Mouse (Mus musculus): Measurements from ENCODE around the gene Npas1. TPM values are rescaled to one million over a fixed set of nuclear protein-coding genes. Genes with fewer than 3 reads are reported as not detected.
A peak's percentile ranks its signal among the peaks of the same experiment; 100 is the strongest.

Npas1 gene
- polyA plus RNA-seq, 1 experiment from 2014 or later = 2.4 TPM

DNA sequence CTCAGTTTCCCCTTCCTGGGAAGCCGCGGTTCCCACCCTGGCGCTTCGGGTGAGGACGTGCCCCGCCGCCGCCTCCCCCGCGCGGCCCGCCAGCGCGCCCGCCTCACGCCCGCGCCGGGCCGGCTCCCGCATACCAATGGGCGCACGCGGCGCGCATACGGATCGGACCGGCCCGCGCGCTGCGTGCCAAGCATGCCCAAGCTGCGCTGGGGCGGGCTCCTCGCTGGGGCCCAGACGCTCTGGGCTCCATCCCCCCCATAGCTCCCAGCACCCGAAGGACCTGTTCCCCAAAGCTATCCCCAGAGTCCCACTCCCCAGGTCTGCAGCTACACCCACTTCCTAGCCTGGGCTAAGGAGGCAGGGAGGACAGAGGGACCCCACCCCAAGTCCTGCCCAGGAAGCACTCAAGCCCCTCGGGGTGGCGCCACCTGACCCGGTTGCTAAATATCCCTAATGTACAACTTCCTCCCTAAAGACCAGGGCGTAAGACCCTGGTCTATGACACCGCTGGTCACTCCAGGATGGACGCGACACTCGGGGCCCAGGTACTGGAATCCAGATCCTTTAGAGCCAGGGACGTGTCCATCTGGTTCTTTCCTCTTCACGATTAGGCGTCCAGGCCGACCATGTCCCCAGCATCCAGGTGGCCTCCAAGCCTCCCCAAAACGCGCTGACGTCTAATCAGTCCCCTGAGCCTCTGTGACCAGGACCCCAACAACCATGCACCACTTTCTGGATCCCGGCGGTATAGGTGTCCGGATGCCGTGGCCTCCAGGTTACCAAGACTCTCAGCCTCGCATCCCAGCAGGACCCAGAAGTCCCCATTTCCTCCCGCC lies 1.5 kb downstream of the Npas1 start:
- Histone ChIP-seq H3K4me2 (ENCODE audit: low read length) (peak overlapping the region; percentile 42), H3K9ac (ENCODE audit: low read length) (no peak overlapping the region), H3K9me3 (replicated peaks; ENCODE audit: control insufficient read depth, low read length) (no peaks in the 10 kb centered on the region), H3K36me3 (ENCODE audit: control insufficient read depth, insufficient read depth, low read length) (no peaks in the 10 kb centered on the region), H3K27me3 (replicated peaks; ENCODE audit: control insufficient read depth, insufficient read depth, low read length) (peaks cover 53% of the 10 kb centered on the region), H3K27ac (ENCODE audit: low read depth, low read length) (no peak overlapping the region), H3K4me3 (ENCODE audit: low read depth, low read length) (peak overlapping the region; percentile 25), H3K4me1 (ENCODE audit: control insufficient read depth, insufficient read depth, low read length) (peaks cover 6% of the 10 kb centered on the region; the same call in 1 of the 2 replicates)
- whole genome bisulfite sequencing = under 1% methylated on average over 58 of the region's 59 CpGs
- ATAC-seq = no peak
- DNase-seq (ENCODE audit: low spot score) = no peak

DNA sequence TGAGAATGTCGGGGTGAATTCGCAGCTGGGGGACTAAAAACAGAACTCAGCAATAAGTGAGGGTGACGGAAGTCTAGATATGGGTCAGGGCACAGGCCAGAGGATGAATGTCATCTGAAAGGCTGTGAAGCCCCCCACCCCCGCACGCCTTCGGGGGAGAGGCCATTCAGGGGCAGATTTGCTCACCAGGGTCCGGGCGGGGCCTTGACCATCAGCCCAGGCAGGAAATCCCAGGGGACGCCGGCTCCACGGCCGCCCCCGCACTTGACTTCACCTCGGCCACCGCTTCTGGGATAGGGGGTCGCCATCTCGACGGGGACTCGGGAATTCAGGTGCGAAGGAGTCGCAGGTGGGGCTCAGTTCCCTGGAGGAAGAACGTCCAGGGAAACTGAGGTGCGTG lies 2.2 kb downstream of the Npas1 start:
- ATAC-seq (no peak), DNase-seq (ENCODE audit: low spot score) (no peak)
- Histone ChIP-seq H3K4me3 (ENCODE audit: low read depth, low read length) (peak overlapping the region; percentile 10; the same call in 1 of the 2 replicates), H3K9me3 (replicated peaks; ENCODE audit: control insufficient read depth, low read length) (no peaks in the 10 kb centered on the region), H3K27me3 (replicated peaks; ENCODE audit: control insufficient read depth, insufficient read depth, low read length) (peaks cover 59% of the 10 kb centered on the region), H3K9ac (ENCODE audit: low read length) (no peak overlapping the region), H3K4me2 (ENCODE audit: low read length) (peak overlapping the region; percentile 42), H3K36me3 (ENCODE audit: control insufficient read depth, insufficient read depth, low read length) (no peaks in the 10 kb centered on the region), H3K27ac (ENCODE audit: low read depth, low read length) (no peak overlapping the region), H3K4me1 (ENCODE audit: control insufficient read depth, insufficient read depth, low read length) (peaks cover 6% of the 10 kb centered on the region; the same call in 1 of the 2 replicates)
- WGBS = 4% methylated on average over 23 of the region's 23 CpGs

DNA sequence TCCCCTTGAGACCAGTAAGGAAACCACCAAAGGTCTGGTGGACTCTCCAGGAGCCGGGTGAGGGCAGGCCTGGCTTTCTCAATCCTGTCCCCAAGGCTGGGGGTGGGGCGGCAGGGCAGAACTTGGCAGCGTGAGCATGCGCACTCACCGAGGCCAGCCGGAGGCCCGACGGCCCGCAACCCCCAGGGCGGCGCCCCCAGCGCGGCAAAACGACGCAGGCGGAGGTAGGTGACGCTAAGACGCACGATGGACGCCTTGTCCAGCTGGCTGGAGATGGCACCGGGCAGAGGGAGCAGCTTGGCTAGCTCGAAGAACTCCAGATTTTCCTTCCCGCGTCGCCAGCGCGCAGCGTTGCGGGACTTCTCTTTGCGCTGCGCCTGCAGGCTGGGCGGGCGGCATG lies 3.1 kb downstream of the Npas1 start:
- WGBS = 2% methylated on average over 33 of the region's 33 CpGs
- Histone ChIP-seq H3K4me3 (ENCODE audit: low read depth, low read length) (no peak overlapping the region), H3K27ac (ENCODE audit: low read depth, low read length) (no peak overlapping the region), H3K9me3 (replicated peaks; ENCODE audit: control insufficient read depth, low read length) (no peaks in the 10 kb centered on the region), H3K4me1 (ENCODE audit: control insufficient read depth, insufficient read depth, low read length) (peaks cover 6% of the 10 kb centered on the region; the same call in 1 of the 2 replicates), H3K9ac (ENCODE audit: low read length) (no peak overlapping the region), H3K36me3 (ENCODE audit: control insufficient read depth, insufficient read depth, low read length) (no peaks in the 10 kb centered on the region), H3K27me3 (replicated peaks; ENCODE audit: control insufficient read depth, insufficient read depth, low read length) (peaks cover 64% of the 10 kb centered on the region), H3K4me2 (ENCODE audit: low read length) (no peak overlapping the region)
- no peak for DNase-seq (ENCODE audit: low spot score)
- ATAC-seq = no peak

DNA sequence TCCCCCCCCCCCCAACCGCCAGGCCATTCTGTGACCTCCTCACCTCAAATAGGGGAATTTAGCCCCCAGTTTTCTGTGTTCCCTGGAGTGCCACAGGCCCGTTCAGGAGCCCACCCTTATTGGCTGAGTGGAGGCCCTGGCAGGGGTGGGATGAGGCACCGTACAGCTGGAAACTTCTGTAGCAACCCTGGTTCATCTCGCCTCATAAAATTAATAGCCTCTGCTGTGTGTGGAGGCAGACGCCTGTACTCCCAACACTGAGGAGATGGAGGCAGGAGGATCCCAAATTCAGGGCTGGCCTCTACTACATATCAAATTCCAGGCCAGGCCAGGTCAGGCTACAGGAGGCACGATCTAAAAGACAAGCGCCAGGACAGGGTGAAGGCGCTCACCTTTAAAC lies 3.7 kb downstream of the Npas1 start:
- ATAC-seq (no peak), DNase-seq (ENCODE audit: low spot score) (no peak)
- no peaks in the 10 kb centered on the region for H3K9me3 ChIP-seq (replicated peaks; ENCODE audit: control insufficient read depth, low read length)
- WGBS = 54% methylated on average over 8 of the region's 8 CpGs
- no peak overlapping the region for H3K9ac ChIP-seq (ENCODE audit: low read length)
- H3K4me2 ChIP-seq (ENCODE audit: low read length) = no peak overlapping the region
- H3K4me3 ChIP-seq (ENCODE audit: low read depth, low read length) = no peak overlapping the region
- no peak overlapping the region for H3K27ac ChIP-seq (ENCODE audit: low read depth, low read length)
- peaks cover 64% of the 10 kb centered on the region for H3K27me3 ChIP-seq (replicated peaks; ENCODE audit: control insufficient read depth, insufficient read depth, low read length)
- H3K4me1 ChIP-seq (ENCODE audit: control insufficient read depth, insufficient read depth, low read length) = peaks cover 6% of the 10 kb centered on the region; the same call in 1 of the 2 replicates
- H3K36me3 ChIP-seq (ENCODE audit: control insufficient read depth, insufficient read depth, low read length) = no peaks in the 10 kb centered on the region

DNA sequence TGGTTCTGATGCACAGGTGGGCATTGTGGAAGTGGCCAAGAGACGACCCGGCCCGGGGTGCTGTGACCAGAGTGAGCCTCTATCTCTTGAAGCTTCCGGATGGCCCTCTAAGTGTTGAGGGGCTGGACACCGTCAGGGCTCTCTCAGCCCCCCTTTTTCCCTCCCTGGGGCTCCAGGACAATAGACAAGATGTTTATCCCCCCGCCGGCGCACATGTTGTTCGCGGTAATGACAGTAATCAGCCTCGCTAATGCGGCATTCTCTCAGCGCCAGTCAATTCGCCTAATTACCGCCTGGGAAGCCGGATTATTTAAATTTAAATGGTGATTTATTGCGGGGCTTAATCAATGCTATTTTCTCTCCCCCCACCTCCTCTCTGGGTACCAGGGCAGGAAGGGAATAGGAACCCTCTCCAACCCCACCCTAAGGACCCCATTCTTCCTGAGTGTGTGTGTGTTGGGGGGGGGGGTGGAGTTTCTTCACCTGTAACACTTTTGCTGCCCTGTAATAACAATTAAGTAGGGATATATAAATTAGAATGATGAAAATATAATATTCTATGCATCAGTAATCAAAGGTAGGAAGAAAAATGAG lies 5.3 kb downstream of the Npas1 start:
- DNase-seq (ENCODE audit: low spot score) (peak; percentile 81), ATAC-seq (peak; percentile 81)
- H3K9me3 ChIP-seq (replicated peaks; ENCODE audit: control insufficient read depth, low read length) = no peaks in the 10 kb centered on the region
- H3K27ac ChIP-seq (ENCODE audit: low read depth, low read length) = no peak overlapping the region
- H3K9ac ChIP-seq (ENCODE audit: low read length) = 0 out of 2 replicates have a peak overlapping the region, but pooled peaks have one; percentile 25
- peaks cover 59% of the 10 kb centered on the region for H3K27me3 ChIP-seq (replicated peaks; ENCODE audit: control insufficient read depth, insufficient read depth, low read length)
- H3K4me3 ChIP-seq (ENCODE audit: low read depth, low read length) = no peak overlapping the region
- peak overlapping the region; percentile 33; the same call in 1 of the 2 replicates for H3K4me2 ChIP-seq (ENCODE audit: low read length)
- no peaks in the 10 kb centered on the region for H3K36me3 ChIP-seq (ENCODE audit: control insufficient read depth, insufficient read depth, low read length)
- H3K4me1 ChIP-seq (ENCODE audit: control insufficient read depth, insufficient read depth, low read length) = peaks cover 6% of the 10 kb centered on the region; the same call in 1 of the 2 replicates
- WGBS = under 1% methylated on average over 17 of the region's 17 CpGs

DNA sequence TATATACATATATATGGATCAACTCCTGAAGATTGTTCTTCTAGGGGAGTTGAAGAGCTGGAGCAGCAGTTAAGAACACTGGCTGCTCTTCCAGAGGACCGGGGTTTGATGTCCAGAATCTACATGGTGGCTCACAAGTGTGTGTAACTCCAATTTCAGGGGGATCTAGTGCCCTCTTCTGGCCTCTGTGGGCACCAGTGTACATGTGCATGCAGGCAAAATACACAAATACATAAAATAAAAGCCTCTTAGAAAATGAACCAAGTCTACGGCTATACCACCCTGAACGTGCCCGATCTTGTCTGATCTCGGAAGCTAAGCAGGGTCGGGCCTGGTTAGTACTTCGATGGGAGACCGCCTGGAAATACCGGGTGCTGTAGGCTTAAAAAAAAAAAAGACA lies 6.0 kb downstream of the Npas1 start:
- Histone ChIP-seq H3K36me3 (ENCODE audit: control insufficient read depth, insufficient read depth, low read length) (no peaks in the 10 kb centered on the region), H3K4me3 (ENCODE audit: low read depth, low read length) (no peak overlapping the region), H3K27ac (ENCODE audit: low read depth, low read length) (no peak overlapping the region), H3K9ac (ENCODE audit: low read length) (no peak overlapping the region), H3K4me1 (ENCODE audit: control insufficient read depth, insufficient read depth, low read length) (peaks cover 6% of the 10 kb centered on the region; the same call in 1 of the 2 replicates), H3K9me3 (replicated peaks; ENCODE audit: control insufficient read depth, low read length) (no peaks in the 10 kb centered on the region), H3K27me3 (replicated peaks; ENCODE audit: control insufficient read depth, insufficient read depth, low read length) (peaks cover 52% of the 10 kb centered on the region), H3K4me2 (ENCODE audit: low read length) (no peak overlapping the region)
- ATAC-seq = 0 out of 2 replicates have a peak, but pooled peaks have one; percentile 29
- peak; percentile 39 for DNase-seq (ENCODE audit: low spot score)
- WGBS = 36% methylated on average over 9 of the region's 9 CpGs

DNA sequence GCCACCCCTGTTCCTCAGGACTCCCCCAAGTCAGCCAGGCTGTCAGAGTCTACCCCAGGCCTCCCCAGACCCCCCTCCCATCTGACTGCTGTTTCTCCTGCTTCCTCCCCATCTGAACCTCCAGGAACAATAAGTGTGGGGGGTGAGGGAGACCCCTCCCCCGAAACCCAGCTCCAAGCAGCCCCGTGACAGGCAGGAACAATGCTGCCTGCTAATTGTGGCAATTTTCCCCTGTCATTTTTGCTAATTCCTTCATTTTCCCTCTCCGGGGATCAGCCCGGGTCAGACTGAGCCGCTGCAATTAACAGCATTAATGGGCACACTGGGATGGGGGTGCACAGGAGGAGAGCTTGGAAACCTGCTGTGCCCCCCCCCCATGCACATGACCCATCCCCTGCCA lies 9.4 kb downstream of the Npas1 start:
- Histone ChIP-seq H3K9ac (ENCODE audit: low read length) (no peak overlapping the region), H3K4me1 (ENCODE audit: control insufficient read depth, insufficient read depth, low read length) (peaks cover 6% of the 10 kb centered on the region; the same call in 1 of the 2 replicates), H3K4me3 (ENCODE audit: low read depth, low read length) (no peak overlapping the region), H3K36me3 (ENCODE audit: control insufficient read depth, insufficient read depth, low read length) (no peaks in the 10 kb centered on the region), H3K9me3 (replicated peaks; ENCODE audit: control insufficient read depth, low read length) (no peaks in the 10 kb centered on the region), H3K27me3 (replicated peaks; ENCODE audit: control insufficient read depth, insufficient read depth, low read length) (peaks cover 18% of the 10 kb centered on the region), H3K27ac (ENCODE audit: low read depth, low read length) (no peak overlapping the region), H3K4me2 (ENCODE audit: low read length) (no peak overlapping the region)
- peak; percentile 32; the same call in 1 of the 2 replicates for ATAC-seq
- WGBS = 3% methylated on average over 5 of the region's 5 CpGs
- peak; percentile 56 for DNase-seq (ENCODE audit: low spot score)

DNA sequence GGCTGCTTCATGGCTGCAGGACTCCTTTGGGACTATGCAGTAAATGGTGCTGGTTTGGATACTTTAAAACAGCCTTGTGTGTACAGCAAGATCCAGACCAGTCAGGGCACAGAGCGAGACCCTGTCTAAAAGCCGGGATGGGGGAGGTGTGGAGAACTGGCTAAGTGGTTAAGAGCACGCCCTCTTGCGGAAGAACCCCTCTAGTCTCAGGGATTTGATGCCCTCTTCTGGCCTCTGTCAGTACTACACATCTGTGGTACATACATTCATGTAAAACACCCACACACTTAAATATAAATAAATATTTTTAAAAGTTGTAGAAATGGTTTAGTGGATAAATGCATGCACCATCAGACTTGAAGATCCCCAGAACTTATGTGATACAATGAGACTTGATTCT lies 11.0 kb downstream of the Npas1 start:
- Histone ChIP-seq H3K4me2 (ENCODE audit: low read length) (no peak overlapping the region), H3K27me3 (replicated peaks; ENCODE audit: control insufficient read depth, insufficient read depth, low read length) (peaks cover 13% of the 10 kb centered on the region), H3K36me3 (ENCODE audit: control insufficient read depth, insufficient read depth, low read length) (no peaks in the 10 kb centered on the region), H3K4me3 (ENCODE audit: low read depth, low read length) (no peak overlapping the region), H3K27ac (ENCODE audit: low read depth, low read length) (no peak overlapping the region), H3K9ac (ENCODE audit: low read length) (no peak overlapping the region), H3K4me1 (ENCODE audit: control insufficient read depth, insufficient read depth, low read length) (no peaks in the 10 kb centered on the region), H3K9me3 (replicated peaks; ENCODE audit: control insufficient read depth, low read length) (no peaks in the 10 kb centered on the region)
- DNase-seq (ENCODE audit: low spot score) = no peak
- ATAC-seq = no peak
- 70% methylated on average over 4 of the region's 4 CpGs for WGBS

DNA sequence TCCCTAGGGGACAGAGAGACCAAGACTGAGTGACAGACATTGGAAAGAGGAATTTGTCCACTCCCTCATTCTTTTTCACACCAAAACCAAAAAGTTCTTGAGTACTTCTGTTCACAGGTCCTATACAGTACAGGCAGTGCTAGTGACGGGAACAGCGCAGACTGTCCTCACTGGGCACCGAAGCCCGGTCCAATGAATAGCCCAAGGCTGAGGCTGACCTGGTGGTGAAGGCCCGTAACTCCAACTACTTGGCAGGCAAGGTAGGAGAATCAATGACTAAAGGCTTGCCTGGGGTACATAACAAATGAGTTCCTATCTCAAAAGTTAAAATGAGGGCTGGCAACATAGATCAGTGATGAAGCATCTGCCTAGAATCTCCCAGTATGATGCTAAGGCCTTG lies 12.0 kb downstream of the Npas1 start:
- Histone ChIP-seq H3K36me3 (ENCODE audit: control insufficient read depth, insufficient read depth, low read length) (no peaks in the 10 kb centered on the region), H3K4me1 (ENCODE audit: control insufficient read depth, insufficient read depth, low read length) (no peaks in the 10 kb centered on the region), H3K27me3 (replicated peaks; ENCODE audit: control insufficient read depth, insufficient read depth, low read length) (peaks cover 7% of the 10 kb centered on the region), H3K9ac (ENCODE audit: low read length) (no peak overlapping the region), H3K27ac (ENCODE audit: low read depth, low read length) (no peak overlapping the region), H3K4me2 (ENCODE audit: low read length) (no peak overlapping the region), H3K9me3 (replicated peaks; ENCODE audit: control insufficient read depth, low read length) (no peaks in the 10 kb centered on the region), H3K4me3 (ENCODE audit: low read depth, low read length) (no peak overlapping the region)
- no peak for ATAC-seq
- WGBS = 93% methylated on average over 5 of the region's 5 CpGs
- DNase-seq (ENCODE audit: low spot score) = no peak
